Mouse (Mus musculus): ENCODE results near the gene Mex3a. TPM values are rescaled to one million over a fixed set of nuclear protein-coding genes. Genes with fewer than 3 reads are reported as not detected.

Gene Mex3a
- polyA plus RNA-seq, 1 experiment, result 1.5 TPM

DNA sequence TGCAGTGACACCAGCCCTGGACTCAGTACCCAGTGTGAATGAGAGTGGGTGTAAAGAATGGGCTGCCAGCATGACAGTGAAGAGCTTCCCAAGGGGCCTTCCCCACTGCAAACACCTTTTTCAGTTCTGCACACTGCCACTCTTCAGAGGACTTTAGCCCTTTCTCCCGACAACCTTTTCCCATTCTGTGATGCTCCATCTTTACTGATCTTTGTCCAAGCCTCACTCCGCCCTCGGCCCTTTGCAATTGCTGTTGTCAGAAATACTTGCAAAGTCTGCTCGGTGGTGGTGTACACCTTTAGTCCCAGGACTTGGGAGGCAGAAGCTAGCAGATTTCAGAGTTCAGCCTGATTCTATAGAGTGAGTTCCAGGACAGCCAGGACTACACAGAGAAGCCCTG, 19.4 kb downstream of the Mex3a start:
- Histone ChIP-seq H3K4me3 (ENCODE audit: insufficient read depth, low read length) (peak overlapping the region; percentile 49; the same call in 1 of the 2 replicates), H3K27ac (ENCODE audit: insufficient read depth, low read length) (no peak overlapping the region)
- TF ChIP-seq CTCF (IDR thresholded peaks at IDR 0.05; ENCODE audit: extremely low read depth, insufficient read depth, low read length) (no peak), POLR2A (IDR thresholded peaks at IDR 0.05; ENCODE audit: extremely low read depth, insufficient read depth, low read length) (no peak)

DNA sequence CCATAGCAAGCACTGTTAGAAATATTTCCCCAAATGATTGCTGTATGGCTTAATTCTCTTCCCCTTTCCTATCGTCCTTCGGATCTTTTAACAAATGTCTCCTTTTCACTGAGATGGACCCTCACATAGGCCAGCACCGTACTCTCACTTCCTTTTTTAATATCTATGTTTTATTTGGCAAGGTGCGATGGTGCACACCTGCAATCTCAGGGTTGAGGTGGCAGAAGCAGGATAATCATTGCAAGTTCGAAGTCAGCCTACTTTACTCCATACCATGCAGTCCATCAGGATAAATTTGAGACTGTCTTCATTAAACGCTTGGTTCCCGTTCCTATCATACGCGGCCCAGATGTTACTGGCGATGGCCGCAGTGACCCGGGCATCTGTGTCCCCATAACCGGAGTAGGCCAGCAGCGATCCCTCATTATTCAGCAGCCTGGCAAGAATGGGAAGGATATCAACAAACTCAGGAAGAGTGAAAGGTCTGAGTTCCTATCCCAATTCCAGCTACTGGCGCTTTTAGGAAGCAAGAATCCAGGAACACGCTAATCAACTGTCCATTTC, 20.0 kb downstream of the Mex3a start:
- TF ChIP-seq POLR2A (IDR thresholded peaks at IDR 0.05; ENCODE audit: extremely low read depth, insufficient read depth, low read length) (no peak), CTCF (IDR thresholded peaks at IDR 0.05; ENCODE audit: extremely low read depth, insufficient read depth, low read length) (no peak)
- H3K4me3 ChIP-seq (ENCODE audit: insufficient read depth, low read length), result peak overlapping the region; percentile 49
- H3K4me1 ChIP-seq (ENCODE audit: control insufficient read depth, insufficient read depth, low read length), result no peaks in the 10 kb centered on the region; the same call in 1 of the 2 replicates
- 0 out of 2 replicates have a peak overlapping the region, but pooled peaks have one; percentile 2 for H3K27ac ChIP-seq (ENCODE audit: insufficient read depth, low read length)

More for the DNA sequence above, 19.4 kb downstream of the Mex3a start:
- no peaks in the 10 kb centered on the region; the same call in 1 of the 2 replicates for H3K4me1 ChIP-seq (ENCODE audit: control insufficient read depth, insufficient read depth, low read length)

DNA sequence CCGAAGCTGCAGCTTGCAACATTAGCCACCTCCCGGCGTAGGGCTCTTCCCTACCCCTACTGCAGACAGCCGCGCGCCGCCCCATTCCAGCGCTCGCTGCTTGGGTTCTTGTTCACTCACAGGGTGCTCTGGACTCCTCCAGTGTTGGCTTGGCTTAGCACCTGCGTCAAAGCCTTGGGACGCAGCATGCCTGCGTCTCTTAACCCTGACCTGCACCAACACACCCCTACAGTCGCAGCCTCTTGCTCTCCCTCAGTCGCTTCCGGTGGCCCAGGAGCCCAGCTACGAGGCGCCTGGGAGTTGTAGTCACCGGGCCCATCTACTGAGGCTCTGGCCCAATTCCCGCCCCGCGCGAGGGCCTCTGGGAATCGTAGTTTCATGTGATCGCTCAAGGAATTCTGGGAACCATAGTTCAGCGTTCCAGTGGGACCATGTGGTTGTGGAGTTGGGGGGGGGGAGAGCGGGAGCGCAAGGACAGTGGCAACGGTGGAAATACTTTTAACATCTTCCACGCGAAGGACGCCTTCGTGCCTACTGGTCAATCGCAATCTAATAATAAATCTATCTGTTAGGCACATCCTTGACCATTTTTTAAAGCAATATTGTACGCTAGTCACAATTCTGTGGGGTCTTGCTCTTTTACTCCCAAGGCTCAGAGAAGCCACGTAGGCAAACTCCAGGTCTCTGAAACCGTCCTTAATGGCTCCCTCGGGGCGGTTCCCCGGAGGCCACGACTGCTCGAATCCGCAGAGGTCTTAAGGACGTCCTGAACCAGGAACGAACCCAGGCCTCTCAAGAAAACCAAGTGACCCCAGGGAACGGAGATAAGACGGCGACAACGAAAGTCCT, 20.7 kb downstream of the Mex3a start, which contains the start of gene Lamtor2:
Gene Lamtor2 (minus strand): TSS at position 399 of the 849 bp plus-strand sequence.
- Histone ChIP-seq H3K4me1 (ENCODE audit: control insufficient read depth, insufficient read depth, low read length) (no peaks in the 10 kb centered on the region; the same call in 1 of the 2 replicates), H3K27ac (ENCODE audit: insufficient read depth, low read length) (peak within 1 kb of the TSS; percentile 93), H3K4me3 (ENCODE audit: insufficient read depth, low read length) (peak within 1 kb of the TSS; percentile 49)
- TF ChIP-seq POLR2A (IDR thresholded peaks at IDR 0.05; ENCODE audit: extremely low read depth, insufficient read depth, low read length) (peak; percentile 85), CTCF (IDR thresholded peaks at IDR 0.05; ENCODE audit: extremely low read depth, insufficient read depth, low read length) (no peak)

DNA sequence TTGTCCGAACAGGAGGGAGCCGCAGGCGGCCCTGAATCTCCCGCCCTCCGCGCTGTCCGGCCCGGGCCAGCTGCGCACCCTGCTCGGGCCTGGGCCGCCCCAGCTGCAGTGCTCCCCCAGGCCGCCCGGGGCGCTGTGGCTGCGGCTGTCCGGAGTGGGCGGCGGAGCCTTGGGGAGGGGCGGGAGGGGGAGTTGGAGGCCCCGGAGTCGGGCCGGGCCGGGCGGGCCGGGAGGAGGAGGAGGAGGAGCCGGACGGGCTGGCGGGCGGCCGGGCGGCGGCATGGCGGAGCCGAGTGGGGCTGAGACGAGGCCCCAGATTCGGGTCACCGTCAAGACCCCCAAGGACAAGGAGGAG, 21.3 kb downstream of the Mex3a start, which contains the start of gene Ubqln4:
Gene Ubqln4 (plus strand): TSS at position 234 of the 355 bp plus-strand sequence.
- H3K27ac ChIP-seq (ENCODE audit: insufficient read depth, low read length), result peak within 1 kb of the TSS; percentile 93
- no peaks in the 10 kb centered on the region; the same call in 1 of the 2 replicates for H3K4me1 ChIP-seq (ENCODE audit: control insufficient read depth, insufficient read depth, low read length)
- peak; percentile 40; the same call in 1 of the 2 replicates for TF ChIP-seq CTCF (IDR thresholded peaks at IDR 0.05; ENCODE audit: extremely low read depth, insufficient read depth, low read length)
- TF ChIP-seq POLR2A (IDR thresholded peaks at IDR 0.05; ENCODE audit: extremely low read depth, insufficient read depth, low read length), result no peak
- peak within 1 kb of the TSS; percentile 49 for H3K4me3 ChIP-seq (ENCODE audit: insufficient read depth, low read length)

DNA sequence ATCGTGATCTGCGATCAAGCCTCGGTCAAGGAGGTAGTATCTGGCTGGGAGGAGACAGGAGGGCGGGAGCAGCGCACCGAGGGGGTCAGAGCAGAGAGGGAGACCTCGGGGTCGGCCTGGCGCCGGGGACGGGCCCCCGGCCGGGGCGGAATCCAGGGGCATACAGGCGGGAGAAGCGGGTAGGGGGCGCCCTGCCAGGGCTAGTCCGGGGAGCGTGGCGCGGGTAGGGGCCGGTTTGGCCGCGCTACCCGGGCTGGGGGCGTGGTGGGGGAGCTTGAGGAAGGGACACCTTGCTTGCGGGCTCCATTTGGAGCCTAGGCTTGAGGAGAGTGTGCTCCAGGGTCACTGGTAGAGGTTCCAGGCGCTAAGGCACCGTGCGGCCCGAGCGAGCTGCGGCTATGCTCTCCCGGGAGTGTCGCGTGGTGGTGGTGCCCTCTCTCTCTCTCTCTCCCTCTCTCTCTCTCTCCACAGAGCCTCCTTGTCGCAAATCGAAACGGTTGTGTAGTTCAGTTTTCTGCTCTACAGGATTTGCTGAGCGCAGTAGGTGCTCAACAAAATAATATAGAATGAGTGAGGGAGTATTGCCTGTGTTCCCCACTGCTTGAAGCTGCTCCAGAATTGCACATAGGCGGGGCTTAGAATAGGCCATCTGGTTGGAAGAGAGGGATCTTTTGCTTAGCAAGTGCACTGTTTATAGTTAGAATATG, 21.8 kb downstream of the Mex3a start:
- Histone ChIP-seq H3K27ac (ENCODE audit: insufficient read depth, low read length) (peak overlapping the region; percentile 93), H3K4me1 (ENCODE audit: control insufficient read depth, insufficient read depth, low read length) (no peaks in the 10 kb centered on the region; the same call in 1 of the 2 replicates), H3K4me3 (ENCODE audit: insufficient read depth, low read length) (peak overlapping the region; percentile 49)
- TF ChIP-seq POLR2A (IDR thresholded peaks at IDR 0.05; ENCODE audit: extremely low read depth, insufficient read depth, low read length) (0 out of 2 replicates have a peak, but pooled peaks have one; percentile 11), CTCF (IDR thresholded peaks at IDR 0.05; ENCODE audit: extremely low read depth, insufficient read depth, low read length) (no peak)

GRCm38 (mm10) chr3:88555069-88555605, 22.9 kb downstream of the Mex3a start:
- H3K27ac ChIP-seq (ENCODE audit: insufficient read depth, low read length), result no peak overlapping the region
- TF ChIP-seq POLR2A (IDR thresholded peaks at IDR 0.05; ENCODE audit: extremely low read depth, insufficient read depth, low read length) (no peak), CTCF (IDR thresholded peaks at IDR 0.05; ENCODE audit: extremely low read depth, insufficient read depth, low read length) (no peak)
- H3K4me3 ChIP-seq (ENCODE audit: insufficient read depth, low read length), result no peak overlapping the region
- H3K4me1 ChIP-seq (ENCODE audit: control insufficient read depth, insufficient read depth, low read length), result no peaks in the 10 kb centered on the region; the same call in 1 of the 2 replicates

DNA sequence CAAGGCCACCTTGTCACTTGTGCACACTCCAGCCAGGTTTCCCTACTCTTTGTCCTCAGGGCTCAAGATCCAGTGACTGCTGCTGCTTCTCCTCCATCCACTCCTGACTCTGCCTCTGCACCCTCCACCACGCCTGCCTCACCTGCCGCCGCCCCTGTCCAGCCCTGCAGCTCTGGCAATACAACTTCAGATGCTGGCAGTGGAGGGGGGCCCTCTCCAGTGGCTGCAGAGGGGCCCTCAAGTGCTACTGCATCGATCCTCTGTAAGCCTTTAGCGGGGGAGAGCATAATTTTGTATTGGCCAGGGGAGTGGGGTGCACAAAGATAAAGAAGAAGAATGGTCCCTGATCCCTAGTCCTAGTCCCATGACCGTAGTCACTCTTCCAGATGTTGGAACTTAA, 23.5 kb downstream of the Mex3a start:
- no peak overlapping the region for H3K27ac ChIP-seq (ENCODE audit: insufficient read depth, low read length)
- H3K4me3 ChIP-seq (ENCODE audit: insufficient read depth, low read length), result no peak overlapping the region
- TF ChIP-seq POLR2A (IDR thresholded peaks at IDR 0.05; ENCODE audit: extremely low read depth, insufficient read depth, low read length) (no peak), CTCF (IDR thresholded peaks at IDR 0.05; ENCODE audit: extremely low read depth, insufficient read depth, low read length) (no peak)
- no peaks in the 10 kb centered on the region; the same call in 1 of the 2 replicates for H3K4me1 ChIP-seq (ENCODE audit: control insufficient read depth, insufficient read depth, low read length)

DNA sequence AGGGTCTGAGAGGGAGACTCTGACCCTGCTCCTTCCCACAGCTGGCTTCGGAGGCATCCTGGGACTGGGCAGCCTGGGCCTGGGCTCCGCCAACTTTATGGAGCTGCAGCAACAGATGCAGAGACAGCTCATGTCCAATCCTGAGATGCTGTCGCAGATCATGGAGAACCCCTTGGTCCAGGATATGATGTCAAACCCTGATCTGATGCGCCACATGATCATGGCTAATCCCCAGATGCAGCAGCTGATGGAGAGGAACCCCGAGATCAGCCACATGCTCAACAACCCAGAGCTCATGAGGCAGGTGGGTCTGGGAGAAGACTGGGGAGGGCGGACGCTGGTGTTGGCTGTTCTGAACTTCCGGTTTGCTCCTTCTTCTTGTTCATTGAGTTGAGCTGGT, 24.4 kb downstream of the Mex3a start:
- Histone ChIP-seq H3K4me1 (ENCODE audit: control insufficient read depth, insufficient read depth, low read length) (no peaks in the 10 kb centered on the region), H3K4me3 (ENCODE audit: insufficient read depth, low read length) (no peak overlapping the region), H3K27ac (ENCODE audit: insufficient read depth, low read length) (no peak overlapping the region)
- TF ChIP-seq POLR2A (IDR thresholded peaks at IDR 0.05; ENCODE audit: extremely low read depth, insufficient read depth, low read length), result no peak
- TF ChIP-seq CTCF (IDR thresholded peaks at IDR 0.05; ENCODE audit: extremely low read depth, insufficient read depth, low read length), result no peak

DNA sequence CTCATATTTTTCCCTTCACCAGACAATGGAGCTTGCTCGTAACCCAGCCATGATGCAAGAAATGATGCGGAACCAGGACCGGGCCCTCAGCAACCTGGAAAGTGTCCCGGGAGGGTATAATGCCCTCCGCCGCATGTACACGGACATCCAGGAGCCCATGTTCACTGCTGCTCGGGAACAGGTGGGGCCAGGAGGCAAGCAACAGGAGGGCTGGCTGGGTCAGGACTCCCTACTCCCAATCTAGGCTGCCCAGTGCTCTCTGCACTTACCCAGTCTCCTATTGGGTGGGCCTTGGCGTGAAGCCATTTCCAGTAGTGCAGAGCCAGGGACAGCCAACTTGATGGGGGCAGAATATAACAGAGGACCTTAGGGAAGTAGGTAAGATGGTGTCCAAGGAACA, 27.4 kb downstream of the Mex3a start:
- TF ChIP-seq CTCF (IDR thresholded peaks at IDR 0.05; ENCODE audit: extremely low read depth, insufficient read depth, low read length), result no peak
- no peak for TF ChIP-seq POLR2A (IDR thresholded peaks at IDR 0.05; ENCODE audit: extremely low read depth, insufficient read depth, low read length)
- Histone ChIP-seq H3K4me3 (ENCODE audit: insufficient read depth, low read length) (no peak overlapping the region), H3K4me1 (ENCODE audit: control insufficient read depth, insufficient read depth, low read length) (no peaks in the 10 kb centered on the region), H3K27ac (ENCODE audit: insufficient read depth, low read length) (no peak overlapping the region)
